Mouse (Mus musculus) liver, adult 2 months (tissue): ENCODE measurements around the gene Dennd4a.

Experiments
- CTCF ChIP-seq: fragments of 200-500 bp; IDR thresholded peaks from 2 replicates; pipeline ENCODE4 v1.5.1; 2011; ENCODE audit warnings: low read depth, low read length, control low read depth
- POLR2A ChIP-seq: fragments of 200-500 bp; IDR thresholded peaks from 2 replicates; pipeline ENCODE4 v1.6.1; 2011; ENCODE audit warnings: low read length, control low read depth; ENCODE audit not compliant: insufficient read depth; ENCODE audit errors: extremely low read depth

DNA sequence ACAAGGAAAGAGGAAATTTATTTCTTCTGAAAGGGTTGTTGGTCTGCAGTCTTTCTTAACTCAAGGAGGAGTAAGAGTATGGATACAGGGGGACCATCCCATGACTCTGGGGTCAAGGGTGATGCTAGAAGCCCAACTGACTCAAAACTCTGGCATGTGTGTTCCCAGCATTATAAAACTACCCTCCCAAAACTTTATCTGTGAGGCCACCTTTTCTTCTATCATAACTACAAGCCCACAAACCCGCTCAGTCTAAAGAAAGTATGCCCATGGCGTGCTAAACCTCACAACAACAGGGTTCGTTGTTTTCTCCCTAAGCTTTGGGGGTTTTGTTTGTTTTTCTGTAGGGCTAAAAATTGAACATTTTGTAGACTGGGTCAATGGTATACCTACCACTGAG is 23.3 kb downstream of the Dennd4a start:
- TF ChIP-seq CTCF = no peak
- no peak for TF ChIP-seq POLR2A
